Mouse (Mus musculus): ENCODE results near the gene Ppat. TPM values are rescaled to one million over a fixed set of nuclear protein-coding genes. Genes with fewer than 3 reads are reported as not detected.

Ppat gene
- polyA plus RNA-seq, 1 experiment = 5.4 TPM

GRCm38 (mm10) chr5:76950343-76951105, 854 bp downstream of the Ppat start:
- H3K4me1 ChIP-seq (ENCODE audit: control insufficient read depth, insufficient read depth, low read length) = peaks cover 34% of the 10 kb centered on the region
- TF ChIP-seq POLR2A (IDR thresholded peaks at IDR 0.05; ENCODE audit: borderline replicate concordance, low read depth, low read length) (no peak), CTCF (IDR thresholded peaks at IDR 0.05; ENCODE audit: low read depth, low read length) (no peak)
- H3K4me3 ChIP-seq (ENCODE audit: insufficient read depth, low read length) = peak overlapping the region; percentile 71
- peak overlapping the region; percentile 25 for H3K27ac ChIP-seq (ENCODE audit: insufficient read depth, low read depth, low read length)

- Histone ChIP-seq H3K27ac (ENCODE audit: insufficient read depth, low read depth, low read length) (no peak overlapping the region), H3K4me3 (ENCODE audit: insufficient read depth, low read length) (no peak overlapping the region), H3K4me1 (ENCODE audit: control insufficient read depth, insufficient read depth, low read length) (peaks cover 20% of the 10 kb centered on the region)
- no peak for TF ChIP-seq POLR2A (IDR thresholded peaks at IDR 0.05; ENCODE audit: borderline replicate concordance, low read depth, low read length)
- no peak for TF ChIP-seq CTCF (IDR thresholded peaks at IDR 0.05; ENCODE audit: low read depth, low read length)
Observed at GRCm38 (mm10) chr5:76947758-76948157, 3.6 kb downstream of the Ppat start.

GRCm38 (mm10) chr5:76947142-76947541, 4.2 kb downstream of the Ppat start:
- Histone ChIP-seq H3K27ac (ENCODE audit: insufficient read depth, low read depth, low read length) (no peak overlapping the region), H3K4me1 (ENCODE audit: control insufficient read depth, insufficient read depth, low read length) (peaks cover 20% of the 10 kb centered on the region), H3K4me3 (ENCODE audit: insufficient read depth, low read length) (no peak overlapping the region)
- TF ChIP-seq CTCF (IDR thresholded peaks at IDR 0.05; ENCODE audit: low read depth, low read length) = no peak
- TF ChIP-seq POLR2A (IDR thresholded peaks at IDR 0.05; ENCODE audit: borderline replicate concordance, low read depth, low read length) = no peak

- H3K4me1 ChIP-seq (ENCODE audit: control insufficient read depth, insufficient read depth, low read length) = peaks cover 20% of the 10 kb centered on the region
- TF ChIP-seq CTCF (IDR thresholded peaks at IDR 0.05; ENCODE audit: low read depth, low read length) (no peak), POLR2A (IDR thresholded peaks at IDR 0.05; ENCODE audit: borderline replicate concordance, low read depth, low read length) (no peak)
Observed at GRCm38 (mm10) chr5:76945678-76946033, 5.7 kb downstream of the Ppat start.

GRCm38 (mm10) chr5:76944965-76945677, 6.3 kb downstream of the Ppat start:
- TF ChIP-seq POLR2A (IDR thresholded peaks at IDR 0.05; ENCODE audit: borderline replicate concordance, low read depth, low read length) (no peak), CTCF (IDR thresholded peaks at IDR 0.05; ENCODE audit: low read depth, low read length) (no peak)
- no peak overlapping the region for H3K4me3 ChIP-seq (ENCODE audit: insufficient read depth, low read length)
- H3K4me1 ChIP-seq (ENCODE audit: control insufficient read depth, insufficient read depth, low read length) = peaks cover 20% of the 10 kb centered on the region
- no peak overlapping the region for H3K27ac ChIP-seq (ENCODE audit: insufficient read depth, low read depth, low read length)

More at GRCm38 (mm10) chr5:76945678-76946033, 5.7 kb downstream of the Ppat start:
- Histone ChIP-seq H3K27ac (ENCODE audit: insufficient read depth, low read depth, low read length) (no peak overlapping the region), H3K4me3 (ENCODE audit: insufficient read depth, low read length) (no peak overlapping the region)

GRCm38 (mm10) chr5:76942505-76942904, 8.9 kb downstream of the Ppat start:
- TF ChIP-seq CTCF (IDR thresholded peaks at IDR 0.05; ENCODE audit: low read depth, low read length) (no peak), POLR2A (IDR thresholded peaks at IDR 0.05; ENCODE audit: borderline replicate concordance, low read depth, low read length) (no peak)
- Histone ChIP-seq H3K4me1 (ENCODE audit: control insufficient read depth, insufficient read depth, low read length) (peaks cover 10% of the 10 kb centered on the region), H3K27ac (ENCODE audit: insufficient read depth, low read depth, low read length) (no peak overlapping the region), H3K4me3 (ENCODE audit: insufficient read depth, low read length) (no peak overlapping the region)

GRCm38 (mm10) chr5:76941975-76942374, 9.4 kb downstream of the Ppat start:
- TF ChIP-seq CTCF (IDR thresholded peaks at IDR 0.05; ENCODE audit: low read depth, low read length) (no peak), POLR2A (IDR thresholded peaks at IDR 0.05; ENCODE audit: borderline replicate concordance, low read depth, low read length) (no peak)
- Histone ChIP-seq H3K4me1 (ENCODE audit: control insufficient read depth, insufficient read depth, low read length) (peaks cover 5% of the 10 kb centered on the region; the same call in 1 of the 2 replicates), H3K4me3 (ENCODE audit: insufficient read depth, low read length) (no peak overlapping the region), H3K27ac (ENCODE audit: insufficient read depth, low read depth, low read length) (no peak overlapping the region)

GRCm38 (mm10) chr5:76939717-76940116, 11.7 kb downstream of the Ppat start:
- TF ChIP-seq POLR2A (IDR thresholded peaks at IDR 0.05; ENCODE audit: borderline replicate concordance, low read depth, low read length) = no peak
- TF ChIP-seq CTCF (IDR thresholded peaks at IDR 0.05; ENCODE audit: low read depth, low read length) = no peak
- H3K4me3 ChIP-seq (ENCODE audit: insufficient read depth, low read length) = no peak overlapping the region
- no peaks in the 10 kb centered on the region for H3K4me1 ChIP-seq (ENCODE audit: control insufficient read depth, insufficient read depth, low read length)
- H3K27ac ChIP-seq (ENCODE audit: insufficient read depth, low read depth, low read length) = no peak overlapping the region

GRCm38 (mm10) chr5:76929180-76929877, 22.0 kb downstream of the Ppat start:
- Histone ChIP-seq H3K27ac (ENCODE audit: insufficient read depth, low read depth, low read length) (peak overlapping the region; percentile 54), H3K4me3 (ENCODE audit: insufficient read depth, low read length) (no peak overlapping the region), H3K4me1 (ENCODE audit: control insufficient read depth, insufficient read depth, low read length) (peaks cover 13% of the 10 kb centered on the region)
- TF ChIP-seq POLR2A (IDR thresholded peaks at IDR 0.05; ENCODE audit: borderline replicate concordance, low read depth, low read length) (no peak), CTCF (IDR thresholded peaks at IDR 0.05; ENCODE audit: low read depth, low read length) (no peak)

Measured in bone marrow macrophage, adult 2 months (primary cell).